Mouse (Mus musculus) stomach, embryonic 16.5 days (tissue): ENCODE measurements around the gene Fcamr. TPM values are rescaled to one million over a fixed set of nuclear protein-coding genes. Genes with fewer than 3 reads are reported as not detected.

ENCODE experiments used
- ATAC-seq: fragments of 200-750 bp; cut with Nextera tagmentation; 2 replicates; pipeline ENCODE4 v1.8.0; 2017; ENCODE audit warnings: moderate number of reproducible peaks, moderate TSS enrichment; ENCODE audit not compliant: insufficient read depth, low FRiP score
- H3K27ac ChIP-seq: fragments of 300-500 bp; sonication (generic); 2 replicates; pipeline ENCODE4 v1.5.1; 2014; ENCODE audit warnings: low read length
- H3K27me3 ChIP-seq: fragments of 300-500 bp; sonication (generic); 2 replicates; pipeline ENCODE4 v1.6.1; 2014; ENCODE audit warnings: low read length, control low read depth, mixed read lengths; ENCODE audit not compliant: control insufficient read depth, insufficient read depth
- H3K36me3 ChIP-seq: fragments of 300-500 bp; sonication (generic); 2 replicates; pipeline ENCODE4 v1.6.1; 2014; ENCODE audit warnings: low read length; ENCODE audit not compliant: control insufficient read depth, insufficient read depth
- H3K4me1 ChIP-seq: fragments of 300-500 bp; sonication (generic); 2 replicates; pipeline ENCODE4 v1.6.1; 2014; ENCODE audit warnings: low read length, control low read depth, mixed read lengths; ENCODE audit not compliant: control insufficient read depth, insufficient read depth
- H3K4me2 ChIP-seq: fragments of 300-500 bp; sonication (generic); 2 replicates; pipeline ENCODE4 v1.6.1; 2014; ENCODE audit warnings: low read depth, low read length, mixed read lengths
- H3K4me3 ChIP-seq: fragments of 300-500 bp; sonication (generic); replicated peaks from 2 replicates; pipeline ENCODE4 v1.5.1; 2014; ENCODE audit warnings: mild to moderate bottlenecking, low read length
- H3K9ac ChIP-seq: fragments of 300-500 bp; sonication (generic); 2 replicates; pipeline ENCODE4 v1.6.1; 2014; ENCODE audit warnings: low read length
- H3K9me3 ChIP-seq: fragments of 300-500 bp; sonication (generic); replicated peaks from 2 replicates; pipeline ENCODE4 v1.6.1; 2016; ENCODE audit warnings: low read length, control low read depth; ENCODE audit not compliant: control insufficient read depth
- WGBS: fragments of 180-500 bp; shearing (Covaris S2); extraction: QIAGEN DNeasy Blood & Tissue Kit; methylation state at CpG from one replicate; pipeline ENCODE4 v1.1.7; 2014; 5-methylcytosine and 5-hydroxymethylcytosine counted together
- polyA plus RNA-seq: library from polyadenylated mRNA; unstranded; fragments of >200 nt; fragmentation: Nextera tagmentation; extraction: Ambion mirVana; gene quantifications from 2 replicates; pipeline ENCODE4 v1.2.1, GENCODE M21; 2015

Gene Fcamr
- polyA plus RNA-seq, 1 experiment from 2014 or later: 0.56 TPM

GRCm38 (mm10) chr1:130857456-130857855, 56.8 kb downstream of the Fcamr start:
- no peak overlapping the region for H3K9ac ChIP-seq
- H3K27ac ChIP-seq: no peak overlapping the region
- no peak overlapping the region for H3K4me3 ChIP-seq
- H3K9me3 ChIP-seq: no peaks in the 10 kb centered on the region
- H3K36me3 ChIP-seq: no peaks in the 10 kb centered on the region
- H3K27me3 ChIP-seq: no peaks in the 10 kb centered on the region
- H3K4me2 ChIP-seq: no peak overlapping the region
- no peak for ATAC-seq
- WGBS: 53% methylated on average over 4 of the region's 4 CpGs
- no peaks in the 10 kb centered on the region for H3K4me1 ChIP-seq

- Histone ChIP-seq H3K9ac (no peak overlapping the region), H3K9me3 (no peaks in the 10 kb centered on the region), H3K4me3 (no peak overlapping the region), H3K4me1 (no peaks in the 10 kb centered on the region), H3K27me3 (no peaks in the 10 kb centered on the region), H3K36me3 (no peaks in the 10 kb centered on the region), H3K27ac (no peak overlapping the region), H3K4me2 (no peak overlapping the region)
- 72% methylated on average over 4 of the region's 4 CpGs for WGBS
- ATAC-seq: no peak
Observed at GRCm38 (mm10) chr1:130864238-130864637, 63.5 kb downstream of the Fcamr start.

Other genes starting within 250 kb of the Fcamr start
- gene Zp3r, start 171.3 kb upstream of the Fcamr start, polyA plus RNA-seq: 0.17 TPM in 1 of 2 replicates, not detected in the other
- 0.45 and 0.81 TPM in 2 replicates for gene C4bp, start 139.3 kb upstream of the Fcamr start, polyA plus RNA-seq
- gene Gm29427, start 85.1 kb upstream of the Fcamr start, polyA plus RNA-seq: 0.09 TPM in 1 of 2 replicates, not detected in the other
- 14.9 and 15.8 TPM in 2 replicates for gene Yod1, start 83.6 kb upstream of the Fcamr start, polyA plus RNA-seq
- 11.3 and 11.6 TPM in 2 replicates for gene Pfkfb2, start 71.6 kb upstream of the Fcamr start, polyA plus RNA-seq
- gene AA986860, start 68.9 kb upstream of the Fcamr start, polyA plus RNA-seq: 44.2 and 52.0 TPM in 2 replicates
- gene Pigr, start 25.8 kb downstream of the Fcamr start, polyA plus RNA-seq: 0.34 and 0.70 TPM in 2 replicates
- gene Fcmr, start 64.8 kb downstream of the Fcamr start, polyA plus RNA-seq: 0.40 TPM in 1 of 2 replicates, not detected in the other
- not detected in 2 replicates for gene Il24, start 86.6 kb downstream of the Fcamr start, polyA plus RNA-seq
- not detected in 2 replicates for gene Il20, start 110.5 kb downstream of the Fcamr start, polyA plus RNA-seq
- not detected in 2 replicates for gene Il19, start 139.2 kb downstream of the Fcamr start, polyA plus RNA-seq
- not detected in 2 replicates for gene Il10, start 218.9 kb downstream of the Fcamr start, polyA plus RNA-seq